Mouse (Mus musculus): Measurements from ENCODE around the gene Tyw5. TPM values are rescaled to one million over a fixed set of nuclear protein-coding genes. Genes with fewer than 3 reads are reported as not detected.

Gene Tyw5
- polyA plus RNA-seq, 3 experiments from 2014 or later: 21.2 to 28.2 (median 22.6) TPM

- ATAC-seq: no peak
These were observed 20.4 kb downstream of the Tyw5 start for GRCm38 (mm10) chr1:57386519-57386918.

DNA sequence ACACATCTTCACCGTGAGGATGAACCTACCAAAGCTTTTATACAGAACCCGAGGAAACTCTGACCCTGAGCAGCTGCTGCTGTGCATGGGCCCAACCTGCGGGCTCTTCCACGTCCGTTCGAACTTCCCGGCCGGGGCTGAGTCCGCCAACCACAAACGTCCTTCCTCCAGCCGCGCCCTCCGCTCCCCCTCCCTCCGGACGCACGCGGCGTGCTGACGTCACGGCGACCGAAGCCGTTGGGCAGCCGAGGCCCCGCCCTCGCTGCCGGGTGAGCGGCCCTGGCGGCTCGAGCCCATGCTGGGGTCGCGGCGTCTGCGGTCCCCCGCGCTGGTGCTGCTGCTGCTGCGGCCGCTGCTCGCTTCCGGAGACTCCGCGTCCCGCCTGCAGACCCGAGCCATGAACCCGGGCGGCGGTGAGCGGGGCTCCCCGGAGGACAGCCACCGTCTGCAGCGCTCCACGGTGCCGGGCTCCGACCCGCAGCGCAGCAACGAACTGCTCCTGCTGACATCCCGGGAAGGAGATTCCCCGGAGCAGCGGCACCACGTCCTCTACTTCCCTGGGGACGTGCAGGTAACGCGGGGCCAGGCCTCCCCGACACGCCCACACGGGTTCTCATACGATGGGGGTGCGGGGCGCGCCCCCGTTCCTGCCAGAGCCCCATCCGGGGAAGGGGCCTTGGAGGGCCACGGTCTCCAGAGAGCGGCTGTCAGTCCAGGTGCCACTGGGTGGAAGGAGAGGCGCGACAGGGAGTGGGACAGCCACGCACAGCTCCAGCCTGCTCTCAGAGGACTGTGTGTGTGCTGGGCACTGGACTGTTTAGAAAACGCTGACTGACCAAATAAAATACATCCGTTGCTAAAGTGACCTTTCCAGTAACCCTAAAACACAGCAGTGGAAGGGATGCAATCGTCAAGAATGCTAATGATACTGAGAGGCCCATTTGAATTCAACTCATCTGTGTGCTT, 29.2 kb downstream of the Tyw5 start, which contains the start of gene 1700066M21Rik:
TSS of gene 1700066M21Rik (plus strand) at position 245 of the 966 bp plus-strand sequence.
- peak; percentile 77 for ATAC-seq

- peak; percentile 4 for ATAC-seq
These were observed 30.1 kb downstream of the Tyw5 start for GRCm38 (mm10) chr1:57376806-57377205.

DNA sequence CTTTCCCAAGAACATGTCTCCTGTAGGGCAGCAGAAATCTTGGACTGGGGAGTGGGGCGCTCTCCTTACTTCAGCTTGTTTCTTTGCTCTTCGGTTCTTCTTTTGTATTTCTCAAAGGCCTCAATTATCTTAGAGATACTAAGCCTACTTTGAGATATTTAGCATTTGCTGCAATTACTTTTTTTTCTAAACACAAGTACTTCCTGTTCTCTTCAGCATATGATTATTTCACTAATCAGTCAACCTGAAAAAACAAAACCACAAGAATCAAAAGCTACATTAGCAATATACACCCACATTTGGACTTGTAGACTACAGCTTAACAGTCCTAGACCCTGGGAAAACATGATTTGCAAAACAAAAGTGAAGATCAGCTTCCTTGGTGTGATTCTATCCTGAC, 31.6 kb downstream of the Tyw5 start:
- peak; percentile 25 for ATAC-seq

DNA sequence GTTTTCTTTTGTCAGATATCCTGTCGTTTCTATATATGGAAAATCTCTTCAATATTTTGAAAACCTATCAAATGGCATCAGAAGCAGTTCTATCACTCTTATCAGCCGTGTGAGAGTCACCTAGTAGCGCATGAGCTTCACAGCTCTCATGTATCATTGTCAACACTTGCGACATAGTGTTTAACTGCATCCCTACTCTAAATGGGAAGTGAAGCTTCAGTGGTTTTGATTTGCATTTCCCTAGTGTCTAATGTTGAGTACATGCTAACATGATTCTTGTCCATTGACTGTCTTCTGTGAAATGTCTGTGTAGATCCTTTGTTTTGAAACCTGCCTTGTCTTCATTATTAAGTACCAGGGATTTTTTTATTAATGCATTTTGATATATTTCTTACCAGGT, 36.5 kb downstream of the Tyw5 start:
- ATAC-seq: no peak

DNA sequence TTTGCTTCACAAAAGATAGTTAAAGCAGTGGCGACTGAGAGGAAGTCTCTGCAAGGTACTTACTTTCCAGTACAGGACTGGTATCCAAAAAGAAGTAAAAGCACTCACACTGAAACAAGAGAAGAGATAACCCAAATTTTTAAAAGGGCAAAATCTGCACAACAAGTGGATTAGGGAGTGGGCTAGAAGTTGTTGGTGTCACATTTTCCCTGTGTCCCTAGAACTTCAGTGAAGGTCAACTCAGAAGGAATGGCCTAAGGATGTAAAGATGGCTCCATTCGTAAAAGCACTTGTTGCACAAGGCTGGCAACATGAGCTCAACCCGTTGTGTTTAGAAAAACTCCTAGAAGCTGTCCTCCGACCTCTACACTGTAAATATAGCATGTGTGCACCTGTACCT, 37.8 kb downstream of the Tyw5 start:
- no peak for ATAC-seq

DNA sequence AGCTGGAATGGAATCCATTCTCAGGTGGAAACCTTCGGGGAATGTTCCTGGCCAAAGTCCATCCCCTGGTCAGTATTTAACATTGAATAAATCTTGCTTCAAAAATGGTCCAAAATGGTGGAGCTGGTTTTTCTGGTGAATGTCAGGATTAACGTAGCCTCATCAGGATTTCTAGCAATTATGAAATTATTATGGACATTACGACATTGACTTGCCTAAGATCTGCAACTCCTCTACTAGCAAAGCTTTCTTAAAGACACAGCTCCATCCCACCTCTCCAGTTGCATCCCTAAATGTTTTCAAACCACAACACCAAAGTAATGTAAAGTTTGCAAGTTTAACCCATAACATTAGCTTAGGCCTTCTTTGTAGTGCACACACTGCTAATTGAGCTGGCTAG, 39.5 kb downstream of the Tyw5 start:
- ATAC-seq: no peak

DNA sequence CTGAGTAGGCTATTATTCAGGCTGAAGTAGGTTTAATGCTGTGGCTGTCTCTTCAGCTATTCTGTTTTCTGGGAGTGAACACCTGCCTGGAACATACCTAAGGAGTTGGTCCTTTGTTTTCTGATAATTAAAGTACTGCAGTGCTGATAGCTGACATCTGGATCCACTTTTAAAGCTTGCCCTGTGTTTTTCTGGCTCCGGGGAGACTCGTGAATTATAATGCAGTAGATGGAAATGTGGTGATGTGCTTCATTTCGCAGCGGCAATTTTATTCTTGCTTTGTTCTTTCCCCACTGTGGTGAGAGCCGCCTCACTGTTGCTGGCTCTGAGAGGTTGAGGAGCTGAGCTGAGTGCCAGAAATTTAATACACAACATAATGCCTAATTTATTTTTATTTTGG, 48.4 kb downstream of the Tyw5 start:
- no peak for ATAC-seq

GRCm38 (mm10) chr1:57351941-57352340, 55.0 kb downstream of the Tyw5 start:
- ATAC-seq: no peak

DNA sequence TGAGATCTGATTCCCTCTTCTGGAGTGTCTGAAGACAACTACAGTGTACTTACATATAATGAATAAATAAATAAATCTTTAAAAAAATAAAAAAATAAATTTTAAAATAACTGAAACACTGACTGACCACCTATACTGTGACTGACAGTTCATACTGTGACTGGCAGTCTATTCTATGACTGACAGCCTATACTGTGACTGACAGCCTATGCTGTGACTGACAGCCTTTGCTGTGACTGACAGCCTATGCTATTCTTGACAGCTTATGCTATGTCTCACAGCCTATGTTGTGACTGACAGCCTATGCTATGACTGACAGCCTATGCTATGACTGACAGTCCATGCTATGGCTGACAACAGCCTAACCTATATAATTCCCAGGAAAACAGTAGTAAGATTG, 59.4 kb downstream of the Tyw5 start:
- ATAC-seq: no peak

- ATAC-seq: no peak
These were observed 65.7 kb downstream of the Tyw5 start for GRCm38 (mm10) chr1:57341197-57341596.

DNA sequence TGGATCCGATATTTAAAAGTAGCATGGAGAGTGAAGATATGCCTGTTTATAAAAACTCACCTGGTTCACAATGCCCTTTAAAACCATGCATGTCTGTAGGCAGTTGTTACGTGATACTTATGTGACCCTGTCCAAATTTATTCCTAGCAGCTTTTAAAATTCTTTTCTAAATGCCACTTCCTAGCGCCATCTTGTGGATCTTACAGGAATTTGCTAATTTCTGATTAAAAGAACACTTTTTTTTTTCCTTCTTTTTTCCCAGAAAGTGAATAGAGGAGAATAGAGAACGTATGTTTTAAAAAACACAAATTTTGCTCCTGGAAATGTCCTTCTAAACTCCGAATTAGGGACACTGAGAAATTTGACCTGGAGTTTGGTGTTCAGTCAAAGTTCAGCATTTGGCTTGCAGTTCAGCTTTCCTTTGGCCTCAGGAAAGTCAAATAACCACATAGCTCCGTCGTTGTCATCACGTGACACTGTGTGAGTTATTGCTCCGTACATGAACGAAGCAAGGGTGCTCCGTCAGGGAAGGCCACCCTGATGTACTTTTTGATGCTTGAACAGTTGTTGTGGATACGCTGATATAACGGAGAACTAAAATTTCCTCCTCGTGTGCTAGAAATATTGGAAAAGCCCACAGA, 67.6 kb downstream of the Tyw5 start:
- ATAC-seq: no peak

Other genes with a start within 250 kb of the Tyw5 start
- gene 1700066M21Rik, start 29.5 kb downstream of the Tyw5 start, polyA plus RNA-seq (2017; shearing (Covaris generic)): 1 to 10 TPM; 2.0 to 6.0 (median 3.3) TPM
- 1 to 10 TPM; 7.9 to 8.7 (median 8.4) TPM for gene Maip1, start 773 bp downstream of the Tyw5 start, polyA plus RNA-seq (2017; shearing (Covaris generic))